Mouse (Mus musculus): ENCODE data around the gene Fam240b. TPM values are rescaled to one million over a fixed set of nuclear protein-coding genes. Genes with fewer than 3 reads are reported as not detected.
"Not testable (repeated sequence)": the region's sequence is repeated elsewhere in the genome, so short reads cannot be mapped to it uniquely, and the experiment has no call there.

The Fam240b gene
- polyA plus RNA-seq, 1 experiment from 2014 or later, result not detected

GRCm38 (mm10) chr13:64465166-64465565 lies 32.4 kb downstream of the Fam240b start:
- ATAC-seq (ENCODE audit: insufficient number of reproducible peaks, insufficient read depth, low FRiP score, low TSS enrichment, low read depth), result no peak
- no peak overlapping the region for H3K27ac ChIP-seq
- no peaks in the 10 kb centered on the region for H3K27me3 ChIP-seq
- no peak overlapping the region for H3K9ac ChIP-seq
- no peaks in the 10 kb centered on the region for H3K4me1 ChIP-seq
- H3K9me3 ChIP-seq, result 0 out of 2 replicates have a peak, but pooled peaks cover 2% of the 10 kb centered on the region
- WGBS, result 65% methylated on average over 9 of the region's 9 CpGs
- no peak overlapping the region for H3K4me3 ChIP-seq
- no peak overlapping the region for H3K4me2 ChIP-seq
- no peaks in the 10 kb centered on the region for H3K36me3 ChIP-seq

DNA sequence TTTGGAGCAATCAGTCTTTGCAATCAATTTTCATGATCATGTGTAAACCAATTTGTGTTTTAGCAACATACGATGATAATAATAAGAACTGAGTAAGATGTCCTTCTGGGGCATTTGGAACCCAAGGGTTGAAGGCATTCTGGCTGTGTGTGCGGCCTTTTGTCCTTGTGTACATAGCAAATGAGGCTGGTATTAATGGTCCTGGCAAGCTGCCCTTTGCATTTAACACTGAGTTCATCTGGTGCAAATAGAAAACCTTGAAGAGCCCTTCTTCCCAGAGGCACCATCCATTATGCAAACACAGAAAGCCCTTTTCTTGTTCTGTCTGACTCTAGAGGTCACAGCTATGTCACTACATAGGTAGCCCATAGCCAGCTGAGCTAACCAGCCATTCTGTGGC lies 35.0 kb downstream of the Fam240b start:
- no peak overlapping the region for H3K4me3 ChIP-seq
- no peak overlapping the region for H3K9ac ChIP-seq
- 87% methylated on average over 2 of the region's 2 CpGs for WGBS
- H3K9me3 ChIP-seq, result 0 out of 2 replicates have a peak, but pooled peaks cover 2% of the 10 kb centered on the region
- no peaks in the 10 kb centered on the region for H3K27me3 ChIP-seq
- H3K36me3 ChIP-seq, result no peaks in the 10 kb centered on the region
- H3K27ac ChIP-seq, result no peak overlapping the region
- ATAC-seq (ENCODE audit: insufficient number of reproducible peaks, insufficient read depth, low FRiP score, low TSS enrichment, low read depth), result no peak
- no peak overlapping the region for H3K4me2 ChIP-seq
- no peaks in the 10 kb centered on the region for H3K4me1 ChIP-seq

GRCm38 (mm10) chr13:64458181-64458580 lies 39.4 kb downstream of the Fam240b start:
- Histone ChIP-seq H3K9me3 (0 out of 2 replicates have a peak, but pooled peaks cover 2% of the 10 kb centered on the region), H3K4me1 (no peaks in the 10 kb centered on the region), H3K4me3 (no peak overlapping the region), H3K36me3 (no peaks in the 10 kb centered on the region), H3K27me3 (no peaks in the 10 kb centered on the region), H3K9ac (no peak overlapping the region), H3K27ac (no peak overlapping the region), H3K4me2 (no peak overlapping the region)
- 89% methylated on average over 14 of the region's 14 CpGs for WGBS
- ATAC-seq (ENCODE audit: insufficient number of reproducible peaks, insufficient read depth, low FRiP score, low TSS enrichment, low read depth), result no peak

GRCm38 (mm10) chr13:64457225-64457978 lies 40.2 kb downstream of the Fam240b start:
- H3K9ac ChIP-seq; H3K4me2 ChIP-seq; H3K36me3 ChIP-seq; H3K27ac ChIP-seq; H3K4me1 ChIP-seq; ATAC-seq (ENCODE audit: insufficient number of reproducible peaks, insufficient read depth, low FRiP score, low TSS enrichment, low read depth); H3K9me3 ChIP-seq; H3K4me3 ChIP-seq; H3K27me3 ChIP-seq: not testable (repeated sequence)
- WGBS, result 87% methylated on average over 19 of the region's 19 CpGs

DNA sequence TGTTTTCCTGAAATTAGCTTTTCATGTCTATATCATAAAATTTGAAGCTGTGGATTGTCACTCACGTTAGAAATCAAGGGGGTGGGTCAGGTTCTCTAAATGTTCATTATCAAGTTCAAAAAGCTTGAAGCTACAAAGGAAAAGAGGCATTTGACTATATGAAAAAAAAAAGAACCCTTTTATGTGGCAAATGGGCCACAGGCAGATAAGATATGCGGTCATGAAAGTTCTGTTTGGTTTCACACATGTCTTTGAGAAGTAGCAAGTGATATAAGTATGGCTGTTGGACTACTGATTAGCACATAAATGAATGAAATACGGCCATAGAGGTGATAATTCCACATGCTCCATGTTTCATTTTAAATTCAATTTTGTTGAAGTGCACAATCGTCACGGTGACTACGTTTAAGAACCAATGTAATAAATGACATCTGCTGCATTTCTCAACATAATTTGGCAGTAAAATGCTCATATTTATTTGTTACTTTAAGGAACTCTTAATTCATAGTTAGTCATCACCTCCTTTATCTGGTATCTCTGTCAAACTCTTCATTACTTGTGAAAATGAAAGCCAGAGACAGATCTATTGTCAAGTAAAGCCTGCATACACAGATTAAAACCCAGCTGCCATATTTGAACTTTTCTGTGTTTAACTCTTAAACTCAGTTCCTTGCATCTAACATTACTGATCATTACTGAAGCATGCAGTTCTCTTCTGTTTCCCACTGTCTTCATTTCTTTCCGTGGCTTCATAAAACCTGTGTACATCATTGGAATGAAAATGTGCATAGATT lies 47.4 kb downstream of the Fam240b start:
- no peak overlapping the region for H3K27ac ChIP-seq
- H3K9me3 ChIP-seq, result no peaks in the 10 kb centered on the region
- 71% methylated on average over 7 of the region's 7 CpGs for WGBS
- H3K4me3 ChIP-seq, result no peak overlapping the region
- H3K4me1 ChIP-seq, result no peaks in the 10 kb centered on the region
- H3K36me3 ChIP-seq, result no peaks in the 10 kb centered on the region
- no peak overlapping the region for H3K9ac ChIP-seq
- H3K4me2 ChIP-seq, result no peak overlapping the region
- ATAC-seq (ENCODE audit: insufficient number of reproducible peaks, insufficient read depth, low FRiP score, low TSS enrichment, low read depth), result no peak
- no peaks in the 10 kb centered on the region for H3K27me3 ChIP-seq

GRCm38 (mm10) chr13:64448729-64449128 lies 48.9 kb downstream of the Fam240b start:
- Histone ChIP-seq H3K9me3 (no peaks in the 10 kb centered on the region), H3K36me3 (no peaks in the 10 kb centered on the region), H3K9ac (no peak overlapping the region), H3K27me3 (no peaks in the 10 kb centered on the region), H3K27ac (no peak overlapping the region), H3K4me3 (no peak overlapping the region), H3K4me1 (no peaks in the 10 kb centered on the region), H3K4me2 (no peak overlapping the region)
- no peak for ATAC-seq (ENCODE audit: insufficient number of reproducible peaks, insufficient read depth, low FRiP score, low TSS enrichment, low read depth)
- WGBS, result 79% methylated on average over 5 of the region's 5 CpGs

GRCm38 (mm10) chr13:64447947-64448346 lies 49.6 kb downstream of the Fam240b start:
- no peak overlapping the region for H3K4me2 ChIP-seq
- no peaks in the 10 kb centered on the region for H3K27me3 ChIP-seq
- WGBS, result 2% methylated on average over 1 of the region's 1 CpGs
- H3K4me3 ChIP-seq, result no peak overlapping the region
- H3K4me1 ChIP-seq, result no peaks in the 10 kb centered on the region
- H3K27ac ChIP-seq, result no peak overlapping the region
- no peaks in the 10 kb centered on the region for H3K9me3 ChIP-seq
- ATAC-seq (ENCODE audit: insufficient number of reproducible peaks, insufficient read depth, low FRiP score, low TSS enrichment, low read depth), result no peak
- no peak overlapping the region for H3K9ac ChIP-seq
- no peaks in the 10 kb centered on the region for H3K36me3 ChIP-seq

GRCm38 (mm10) chr13:64445254-64445920 lies 52.2 kb downstream of the Fam240b start:
- no peak for ATAC-seq (ENCODE audit: insufficient number of reproducible peaks, insufficient read depth, low FRiP score, low TSS enrichment, low read depth)
- H3K4me1 ChIP-seq, result no peaks in the 10 kb centered on the region
- no peaks in the 10 kb centered on the region for H3K27me3 ChIP-seq
- H3K9ac ChIP-seq, result no peak overlapping the region
- H3K4me2 ChIP-seq, result no peak overlapping the region
- 76% methylated on average over 9 of the region's 9 CpGs for WGBS
- H3K36me3 ChIP-seq, result 0 out of 2 replicates have a peak, but pooled peaks cover under 1% of the 10 kb centered on the region
- no peak overlapping the region for H3K27ac ChIP-seq
- no peaks in the 10 kb centered on the region for H3K9me3 ChIP-seq
- H3K4me3 ChIP-seq, result no peak overlapping the region

- no peak for ATAC-seq (ENCODE audit: insufficient number of reproducible peaks, insufficient read depth, low FRiP score, low TSS enrichment, low read depth)
- H3K4me2 ChIP-seq, result no peak overlapping the region
- WGBS, result 64% methylated on average over 4 of the region's 4 CpGs
- H3K27me3 ChIP-seq, result no peaks in the 10 kb centered on the region
- no peak overlapping the region for H3K27ac ChIP-seq
- 0 out of 2 replicates have a peak, but pooled peaks cover 9% of the 10 kb centered on the region for H3K36me3 ChIP-seq
- no peaks in the 10 kb centered on the region for H3K9me3 ChIP-seq
- H3K9ac ChIP-seq, result no peak overlapping the region
- no peaks in the 10 kb centered on the region for H3K4me1 ChIP-seq
- no peak overlapping the region for H3K4me3 ChIP-seq
Observed at GRCm38 (mm10) chr13:64443263-64443894, 54.2 kb downstream of the Fam240b start.

- Histone ChIP-seq H3K4me2 (no peak overlapping the region), H3K9me3 (no peaks in the 10 kb centered on the region), H3K27me3 (no peaks in the 10 kb centered on the region), H3K4me3 (no peak overlapping the region), H3K27ac (no peak overlapping the region), H3K36me3 (peaks cover 14% of the 10 kb centered on the region; the same call in 1 of the 2 replicates), H3K4me1 (no peaks in the 10 kb centered on the region), H3K9ac (no peak overlapping the region)
- ATAC-seq (ENCODE audit: insufficient number of reproducible peaks, insufficient read depth, low FRiP score, low TSS enrichment, low read depth), result no peak
- 66% methylated on average over 4 of the region's 4 CpGs for WGBS
Observed at GRCm38 (mm10) chr13:64440592-64440991, 57.0 kb downstream of the Fam240b start.

GRCm38 (mm10) chr13:64439471-64439870 lies 58.1 kb downstream of the Fam240b start:
- no peaks in the 10 kb centered on the region for H3K9me3 ChIP-seq
- H3K4me1 ChIP-seq, result no peaks in the 10 kb centered on the region
- H3K4me3 ChIP-seq, result no peak overlapping the region
- peaks cover 14% of the 10 kb centered on the region; the same call in 1 of the 2 replicates for H3K36me3 ChIP-seq
- H3K27ac ChIP-seq, result no peak overlapping the region
- 77% methylated on average over 5 of the region's 5 CpGs for WGBS
- ATAC-seq (ENCODE audit: insufficient number of reproducible peaks, insufficient read depth, low FRiP score, low TSS enrichment, low read depth), result no peak
- no peak overlapping the region for H3K4me2 ChIP-seq
- no peaks in the 10 kb centered on the region for H3K27me3 ChIP-seq
- no peak overlapping the region for H3K9ac ChIP-seq

Measured in embryonic facial prominence, embryonic 13.5 days (tissue).